Mouse (Mus musculus): ENCODE measurements around the gene Sdhaf2. TPM values are rescaled to one million over a fixed set of nuclear protein-coding genes. Genes with fewer than 3 reads are reported as not detected.

The Sdhaf2 gene
- total RNA-seq, 2 experiments from 2014 or later: 53.7 to 60.0 TPM

Other genes starting within 250 kb of the Sdhaf2 start
- gene Dagla, start 221.3 kb downstream of the Sdhaf2 start, total RNA-seq (2021): 10 to 100 TPM; 90.4 to 91.2 TPM
- 100 to 1,000 TPM; 309 to 332 TPM for gene Syt7, start 137.1 kb downstream of the Sdhaf2 start, total RNA-seq (2021)
- 10 to 100 TPM in 1 of 2 experiments, 1 to 10 TPM in 1; 4.8 to 30.6 TPM for gene Lrrc10b, start 68.7 kb downstream of the Sdhaf2 start, total RNA-seq (2021)
- 1 to 10 TPM in 1 of 2 experiments, under 1 TPM in 1; 0.80 to 1.1 TPM for gene Ppp1r32, start 43.2 kb downstream of the Sdhaf2 start, total RNA-seq (2021)
- gene Cpsf7, start 876 bp downstream of the Sdhaf2 start, total RNA-seq (2021): 10 to 100 TPM; 68.8 to 73.5 TPM
- 10 to 100 TPM; 10.7 to 11.5 TPM for gene Tmem216, start 30.1 kb upstream of the Sdhaf2 start, total RNA-seq (2021)
- gene Cyb561a3, start 51.0 kb upstream of the Sdhaf2 start, total RNA-seq (2021): 10 to 100 TPM; 12.2 to 13.9 TPM
- 10 to 100 TPM; 12.4 to 13.6 TPM for gene Tmem138, start 51.2 kb upstream of the Sdhaf2 start, total RNA-seq (2021)
- gene Ddb1, start 79.2 kb upstream of the Sdhaf2 start, total RNA-seq (2021): 100 to 1,000 TPM; 193 to 194 TPM
- 10 to 100 TPM; 20.4 to 21.3 TPM for gene Tkfc, start 79.5 kb upstream of the Sdhaf2 start, total RNA-seq (2021)
- gene Vwce, start 108.1 kb upstream of the Sdhaf2 start, total RNA-seq (2021): under 1 TPM; 0.18 to 0.50 TPM
- not detected for gene Pga5, start 151.9 kb upstream of the Sdhaf2 start, total RNA-seq (2021)
- 10 to 100 TPM; 27.3 to 32.3 TPM for gene Vps37c, start 162.6 kb upstream of the Sdhaf2 start, total RNA-seq (2021)
- gene Cd5, start 212.9 kb upstream of the Sdhaf2 start, total RNA-seq (2021): not detected

All from left cerebral cortex, postnatal 25 days (tissue).